Mouse (Mus musculus) embryonic facial prominence, embryonic 10.5 days (tissue): ENCODE results near the gene Lgr6. TPM values are rescaled to one million over a fixed set of nuclear protein-coding genes. Genes with fewer than 3 reads are reported as not detected.
A peak's percentile ranks its signal among the peaks of the same experiment; 100 is the strongest.
"Not testable (repeated sequence)": the region's sequence is repeated elsewhere in the genome, so short reads cannot be mapped to it uniquely, and the experiment has no call there.

Source experiments
- DNase-seq: peaks from one replicate; pipeline ENCODE4 v3.0.0-alpha.2; 2017; ENCODE audit warnings: low spot score
- H3K27ac ChIP-seq: fragments of 300-500 bp; sonication (generic); replicated peaks from 2 replicates; pipeline ENCODE4 v1.5.1; 2016; ENCODE audit warnings: mild to moderate bottlenecking
- H3K27me3 ChIP-seq: fragments of 300-500 bp; sonication (generic); replicated peaks from 2 replicates; pipeline ENCODE4 v1.6.1; 2016; ENCODE audit warnings: low read depth, mild to moderate bottlenecking; ENCODE audit not compliant: poor library complexity, severe bottlenecking
- H3K36me3 ChIP-seq: fragments of 300-500 bp; sonication (generic); replicated peaks from 2 replicates; pipeline ENCODE4 v1.6.1; 2016; ENCODE audit warnings: mild to moderate bottlenecking, moderate library complexity
- H3K4me1 ChIP-seq: fragments of 300-500 bp; sonication (generic); 2 replicates; pipeline ENCODE4 v1.6.1; 2016
- H3K4me3 ChIP-seq: fragments of 300-500 bp; sonication (generic); 2 replicates; pipeline ENCODE4 v1.5.1; 2016; ENCODE audit warnings: mild to moderate bottlenecking, moderate library complexity
- H3K9me3 ChIP-seq: fragments of 300-500 bp; sonication (generic); 2 replicates; pipeline ENCODE4 v1.6.1; 2016; ENCODE audit warnings: mild to moderate bottlenecking
- whole genome bisulfite sequencing: fragments of 180-500 bp; shearing (Covaris S2); methylation state at CpG from one replicate; pipeline ENCODE4 v1.1.7; 2016; 5-methylcytosine and 5-hydroxymethylcytosine counted together
- polyA plus RNA-seq: library from polyadenylated mRNA; unstranded; fragments of >200 nt; fragmentation: Nextera tagmentation; extraction: Ambion mirVana; gene quantifications from 2 replicates; pipeline ENCODE4 v1.2.1, GENCODE M21; 2016

Lgr6 gene
- polyA plus RNA-seq, 1 experiment from 2014 or later: 1.1 TPM

DNA sequence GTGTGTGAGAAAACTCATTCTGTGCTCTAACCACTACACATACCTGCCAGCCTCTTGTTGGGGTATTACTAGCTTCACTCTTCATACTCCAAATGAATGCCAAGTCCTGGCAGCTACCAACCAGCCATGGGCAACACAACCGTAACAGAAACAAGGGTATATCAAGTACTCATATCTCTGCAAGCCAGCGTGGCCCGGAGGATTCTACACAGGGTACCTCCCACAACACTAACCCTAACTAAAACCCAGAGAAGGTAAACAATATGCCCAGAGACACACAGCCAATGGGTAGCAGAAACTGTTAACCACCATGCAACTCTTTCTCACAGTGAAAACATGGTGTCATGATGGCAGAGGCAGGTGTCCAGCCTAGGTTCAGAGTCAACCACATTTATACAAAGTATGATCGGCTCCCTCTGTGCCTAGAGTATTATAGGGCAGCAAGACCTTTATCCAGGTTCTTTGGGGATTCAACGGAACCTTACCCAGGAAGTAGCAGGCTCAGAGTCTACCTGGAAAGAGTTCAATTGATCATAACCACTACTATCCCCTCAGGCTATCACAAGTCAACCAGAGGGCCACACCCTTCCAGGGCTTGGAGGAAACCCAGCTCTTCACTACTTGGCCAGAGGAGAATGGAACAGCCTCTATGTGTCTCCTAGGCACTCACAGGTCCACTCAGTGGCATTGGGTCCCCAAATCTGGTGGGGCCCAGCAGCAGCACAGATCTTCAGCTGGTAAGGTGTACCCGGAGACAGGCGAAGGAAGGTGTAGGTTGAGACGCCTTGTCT is 19.7 kb upstream of the Lgr6 start:
- 93% methylated on average over 8 of the region's 8 CpGs for WGBS
- Histone ChIP-seq H3K9me3 (no peaks in the 10 kb centered on the region), H3K27me3 (peaks cover 40% of the 10 kb centered on the region), H3K4me1 (peaks cover 40% of the 10 kb centered on the region), H3K27ac (no peak overlapping the region), H3K4me3 (no peak overlapping the region), H3K36me3 (no peaks in the 10 kb centered on the region)
- no peak for DNase-seq

DNA sequence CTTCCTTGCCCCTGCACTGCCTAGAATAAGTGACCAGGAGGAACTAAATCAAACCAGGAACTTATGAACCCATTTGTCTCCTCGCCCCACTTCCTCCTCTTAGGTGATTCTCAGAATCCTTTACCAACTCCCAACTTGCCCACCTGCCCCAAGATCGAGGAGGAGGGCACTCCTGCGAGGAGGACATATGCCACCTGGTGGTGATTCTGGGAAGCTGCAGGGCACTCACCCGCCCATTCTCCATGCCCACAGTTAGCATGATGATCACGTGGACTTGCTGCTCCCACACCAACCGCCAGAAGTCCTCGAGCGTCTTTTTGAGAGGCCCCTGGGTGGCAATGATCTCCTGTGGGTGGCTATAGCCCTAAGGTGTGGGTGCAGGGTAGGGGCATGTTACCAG is 7.6 kb upstream of the Lgr6 start:
- 12% methylated on average over 8 of the region's 8 CpGs for WGBS
- DNase-seq: peak; percentile 70
- H3K36me3 ChIP-seq: no peaks in the 10 kb centered on the region
- H3K4me1 ChIP-seq: peaks cover 20% of the 10 kb centered on the region
- no peaks in the 10 kb centered on the region for H3K9me3 ChIP-seq
- H3K27me3 ChIP-seq: peaks cover 10% of the 10 kb centered on the region
- no peak overlapping the region for H3K27ac ChIP-seq
- no peak overlapping the region for H3K4me3 ChIP-seq

DNA sequence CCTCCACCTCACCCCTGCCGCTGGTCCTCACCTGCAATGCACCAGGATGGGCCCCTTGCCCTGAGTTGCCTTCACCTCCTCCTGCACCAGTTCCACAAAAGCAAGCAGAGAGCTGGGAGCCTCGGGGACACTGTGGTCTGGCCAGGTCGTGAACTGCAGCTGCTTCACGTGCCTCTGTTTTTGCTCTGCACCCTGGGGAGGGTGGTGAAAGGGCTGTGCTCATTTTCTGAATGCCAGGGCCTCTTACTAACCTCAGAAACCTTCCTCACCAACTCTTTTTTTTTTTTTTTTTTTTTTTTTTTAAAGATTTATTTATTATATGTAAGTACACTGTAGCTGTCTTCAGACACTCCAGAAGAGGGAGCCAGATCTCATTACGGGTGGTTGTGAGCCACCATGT is 6.2 kb upstream of the Lgr6 start:
- H3K27ac ChIP-seq, DNase-seq, H3K9me3 ChIP-seq, H3K36me3 ChIP-seq, H3K4me3 ChIP-seq: not testable (repeated sequence)
- peaks cover 20% of the 10 kb centered on the region for H3K4me1 ChIP-seq
- 60% methylated on average over 5 of the region's 5 CpGs for WGBS
- H3K27me3 ChIP-seq: peaks cover 24% of the 10 kb centered on the region

DNA sequence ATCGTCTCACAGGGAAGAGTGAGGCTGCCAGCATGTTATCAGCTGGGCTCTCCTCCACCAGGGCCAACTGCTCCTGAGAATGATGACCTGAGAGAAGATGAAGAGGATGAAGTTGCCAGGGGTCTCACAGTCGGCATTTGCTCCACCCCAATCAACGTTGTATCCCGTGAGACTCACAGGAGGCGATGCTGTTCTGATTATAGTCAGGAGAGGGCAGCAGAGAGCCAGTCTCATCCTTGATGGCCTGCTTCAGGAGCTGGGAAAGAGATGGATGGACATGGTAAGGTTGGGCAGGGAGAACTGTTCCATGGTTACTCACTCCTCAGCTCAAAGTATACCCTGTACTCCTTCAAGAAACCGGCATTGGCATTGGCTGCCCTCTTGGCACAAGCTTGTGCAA is 5.0 kb upstream of the Lgr6 start:
- Histone ChIP-seq H3K4me3 (no peak overlapping the region), H3K9me3 (no peaks in the 10 kb centered on the region), H3K27me3 (peaks cover 36% of the 10 kb centered on the region), H3K36me3 (no peaks in the 10 kb centered on the region), H3K4me1 (peaks cover 29% of the 10 kb centered on the region), H3K27ac (no peak overlapping the region)
- peak; percentile 76 for DNase-seq
- WGBS: 19% methylated on average over 6 of the region's 6 CpGs

DNA sequence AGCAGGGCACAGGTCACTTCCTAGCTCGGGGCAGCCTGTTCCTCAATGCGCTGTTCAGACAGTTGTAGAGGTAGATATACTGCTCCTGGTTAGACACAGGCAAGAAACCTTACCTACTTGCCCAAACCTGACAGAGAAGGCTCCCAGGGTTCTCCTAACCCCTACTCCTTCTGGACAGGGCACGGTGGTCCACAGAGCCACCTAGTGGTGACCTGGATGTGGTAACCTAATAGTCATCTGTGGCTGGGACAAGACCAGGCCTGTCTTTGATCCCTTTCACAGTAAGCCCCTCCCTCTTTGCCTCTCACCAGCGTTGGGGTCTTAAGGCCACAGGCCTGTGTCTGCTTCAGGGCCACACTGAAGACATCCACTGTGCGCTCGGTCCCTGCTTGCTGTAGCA is 3.5 kb upstream of the Lgr6 start:
- Histone ChIP-seq H3K4me1 (peaks cover 41% of the 10 kb centered on the region), H3K9me3 (no peaks in the 10 kb centered on the region), H3K27me3 (peaks cover 42% of the 10 kb centered on the region), H3K27ac (no peak overlapping the region), H3K4me3 (no peak overlapping the region), H3K36me3 (no peaks in the 10 kb centered on the region)
- WGBS: 30% methylated on average over 6 of the region's 6 CpGs
- DNase-seq: peak; percentile 76

DNA sequence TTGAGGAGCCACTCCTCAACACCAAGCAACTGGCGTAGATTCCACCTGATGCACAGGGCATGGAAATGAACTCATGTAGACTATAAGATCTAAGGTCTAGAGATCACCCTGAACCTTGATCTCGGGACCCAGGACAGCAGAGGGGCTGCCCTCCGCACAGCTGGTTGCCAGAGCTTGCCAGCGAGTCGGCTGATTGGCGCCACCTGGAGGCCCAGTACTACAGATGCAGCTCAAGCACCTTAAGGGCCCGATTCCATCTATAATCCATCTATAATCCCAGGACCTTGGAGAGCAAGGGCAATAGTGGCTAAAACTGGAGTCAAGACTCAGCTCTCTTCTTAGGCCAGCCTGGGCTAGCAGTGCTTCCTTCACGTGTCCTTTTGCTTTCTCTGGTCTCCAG is 875 bp upstream of the Lgr6 start:
- 1% methylated on average over 8 of the region's 8 CpGs for WGBS
- Histone ChIP-seq H3K27ac (no peak overlapping the region), H3K36me3 (no peaks in the 10 kb centered on the region), H3K9me3 (no peaks in the 10 kb centered on the region), H3K27me3 (peaks cover 69% of the 10 kb centered on the region), H3K4me3 (0 out of 2 replicates have a peak overlapping the region, but pooled peaks have one; percentile 58), H3K4me1 (peaks cover 35% of the 10 kb centered on the region)
- peak; percentile 85 for DNase-seq

DNA sequence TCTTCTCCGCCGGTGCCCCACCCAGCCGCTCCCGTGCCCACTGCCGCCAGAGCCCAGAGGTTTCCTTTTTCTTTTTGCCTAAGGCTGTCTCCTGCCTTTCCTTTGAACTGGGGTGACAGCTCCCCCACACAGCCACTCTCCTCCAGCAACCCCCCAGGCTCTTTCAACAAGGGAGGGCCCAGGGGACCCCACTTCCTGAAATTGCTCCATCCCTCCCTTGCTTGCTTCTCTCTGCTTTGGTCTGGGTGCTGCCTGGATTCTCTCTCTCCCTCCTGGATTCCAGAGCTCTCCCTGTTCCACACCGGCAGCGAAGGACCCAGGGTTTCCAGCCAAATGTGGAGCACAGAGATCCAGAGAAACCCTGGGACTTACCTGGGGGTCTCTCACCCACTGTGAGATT is 4.7 kb downstream of the Lgr6 start:
- no peak for DNase-seq
- no peaks in the 10 kb centered on the region for H3K36me3 ChIP-seq
- no peak overlapping the region for H3K4me3 ChIP-seq
- 51% methylated on average over 7 of the region's 7 CpGs for WGBS
- no peak overlapping the region for H3K27ac ChIP-seq
- H3K9me3 ChIP-seq: no peaks in the 10 kb centered on the region
- peaks cover 87% of the 10 kb centered on the region for H3K27me3 ChIP-seq
- H3K4me1 ChIP-seq: peaks cover 24% of the 10 kb centered on the region

DNA sequence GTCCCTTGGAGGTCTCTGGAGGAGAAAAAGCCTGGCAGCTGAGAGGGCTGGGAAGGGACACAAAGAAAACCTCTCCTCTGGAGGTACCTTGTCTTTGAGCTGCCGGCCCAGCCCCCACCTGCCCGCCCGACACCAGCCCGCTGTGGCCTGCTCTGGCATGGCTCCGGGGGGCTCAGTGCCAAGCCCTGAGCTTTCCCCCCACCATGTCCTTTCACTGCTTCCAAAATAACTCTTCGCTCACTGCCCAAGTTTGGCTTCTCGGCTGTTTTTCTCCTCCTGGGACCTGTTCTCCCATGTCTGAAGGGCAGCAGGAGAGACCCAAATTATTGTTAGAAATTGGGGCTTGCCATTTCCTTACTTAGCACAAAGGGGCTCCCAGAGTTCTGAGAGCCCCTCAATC is 6.6 kb downstream of the Lgr6 start:
- WGBS: 87% methylated on average over 7 of the region's 7 CpGs
- H3K27ac ChIP-seq: no peak overlapping the region
- peaks cover 68% of the 10 kb centered on the region for H3K27me3 ChIP-seq
- no peaks in the 10 kb centered on the region for H3K36me3 ChIP-seq
- DNase-seq: no peak
- H3K9me3 ChIP-seq: no peaks in the 10 kb centered on the region
- no peak overlapping the region for H3K4me3 ChIP-seq
- peaks cover 13% of the 10 kb centered on the region for H3K4me1 ChIP-seq

DNA sequence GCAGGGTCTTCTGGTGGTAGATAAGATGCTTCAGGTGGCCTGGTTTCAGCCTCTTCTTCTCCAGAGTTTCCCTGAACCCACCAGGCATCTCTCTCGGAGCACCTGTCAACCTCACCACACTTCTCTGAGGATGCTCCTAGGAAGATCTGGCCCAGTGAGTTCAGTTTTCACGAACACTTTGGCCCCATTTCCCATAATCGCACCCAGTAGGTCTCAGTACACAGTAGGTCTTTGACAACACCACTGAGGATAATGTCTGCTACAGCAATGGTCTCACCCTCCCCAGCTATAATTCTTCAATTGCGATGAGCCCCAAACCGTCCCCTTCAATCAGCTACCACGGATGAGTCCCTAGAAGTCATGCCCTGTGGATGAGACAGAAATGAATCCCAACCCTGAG is 7.6 kb downstream of the Lgr6 start:
- peaks cover 58% of the 10 kb centered on the region for H3K27me3 ChIP-seq
- no peaks in the 10 kb centered on the region for H3K36me3 ChIP-seq
- no peak overlapping the region for H3K4me3 ChIP-seq
- WGBS: 91% methylated on average over 6 of the region's 6 CpGs
- H3K9me3 ChIP-seq: no peaks in the 10 kb centered on the region
- DNase-seq: no peak
- H3K4me1 ChIP-seq: peaks cover 13% of the 10 kb centered on the region
- no peak overlapping the region for H3K27ac ChIP-seq

DNA sequence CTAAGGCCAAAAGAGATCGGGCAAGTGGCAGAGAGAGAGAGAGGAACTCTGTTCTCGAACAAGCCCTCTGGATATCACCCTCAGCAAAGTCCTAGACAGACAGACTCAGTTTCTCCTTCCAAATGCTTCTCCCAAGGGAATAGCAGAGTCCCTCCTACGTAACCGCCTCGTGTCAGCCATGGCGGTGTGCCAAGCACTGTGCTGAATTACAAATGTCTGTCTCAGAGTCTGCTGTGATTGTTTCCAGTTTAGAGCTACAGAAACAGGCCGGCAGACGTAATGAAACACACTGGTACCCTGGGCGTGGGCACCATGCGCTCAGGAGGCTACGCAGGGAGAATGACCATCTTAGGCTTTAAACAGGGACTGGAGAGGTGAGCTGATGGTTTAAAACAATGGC is 8.8 kb downstream of the Lgr6 start:
- H3K27ac ChIP-seq: no peak overlapping the region
- DNase-seq: no peak
- no peak overlapping the region for H3K4me3 ChIP-seq
- H3K36me3 ChIP-seq: no peaks in the 10 kb centered on the region
- peaks cover 13% of the 10 kb centered on the region for H3K4me1 ChIP-seq
- 85% methylated on average over 11 of the region's 11 CpGs for WGBS
- no peaks in the 10 kb centered on the region for H3K9me3 ChIP-seq
- peaks cover 47% of the 10 kb centered on the region for H3K27me3 ChIP-seq

DNA sequence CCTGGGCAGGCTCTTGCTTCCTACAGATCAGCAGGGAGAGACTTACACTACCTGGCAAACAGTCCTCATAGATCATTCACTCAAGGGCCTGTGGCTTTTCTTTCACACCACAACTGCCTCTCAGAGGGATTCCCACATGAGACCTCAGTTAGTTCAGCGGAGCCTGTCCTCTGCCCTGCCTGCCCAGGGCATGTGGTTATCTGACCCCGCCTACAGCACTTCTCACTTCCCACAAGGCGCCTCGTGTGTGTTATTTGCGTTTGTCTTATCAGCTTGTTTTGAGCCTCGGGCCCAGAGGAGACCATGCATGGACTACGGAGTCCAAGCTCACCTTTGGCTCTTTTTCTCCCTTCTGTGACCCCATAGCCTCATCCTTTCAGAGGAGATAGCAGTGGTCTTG is 9.9 kb downstream of the Lgr6 start:
- Histone ChIP-seq H3K36me3 (no peaks in the 10 kb centered on the region), H3K27me3 (peaks cover 35% of the 10 kb centered on the region)
- 50% methylated on average over 7 of the region's 7 CpGs for WGBS

DNA sequence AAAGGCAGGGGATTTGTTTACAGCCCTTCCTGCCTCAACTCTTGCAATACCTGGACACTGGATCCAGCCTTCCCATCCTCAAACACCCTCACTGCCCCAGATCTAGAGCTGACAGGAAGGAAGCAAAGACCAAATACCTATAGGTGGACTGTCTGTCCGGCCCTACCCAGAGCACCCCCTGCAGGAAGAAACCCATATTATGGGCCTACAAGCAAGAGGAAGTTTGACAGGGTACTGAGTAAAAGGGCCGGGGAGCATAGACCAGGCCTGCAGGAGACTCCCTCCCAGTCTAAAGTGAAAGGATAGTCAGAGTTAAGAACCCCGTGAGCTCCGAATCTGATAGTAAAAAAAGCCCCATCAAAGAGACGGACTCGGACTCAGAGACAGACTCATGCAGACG is 10.4 kb downstream of the Lgr6 start:
- DNase-seq: no peak
- 64% methylated on average over 7 of the region's 7 CpGs for WGBS

More for the DNA sequence above, 9.9 kb downstream of the Lgr6 start:
- Histone ChIP-seq H3K27ac (no peak overlapping the region; the same call in 1 of the 2 replicates), H3K9me3 (no peaks in the 10 kb centered on the region), H3K4me3 (no peak overlapping the region), H3K4me1 (peaks cover 9% of the 10 kb centered on the region)
- DNase-seq: no peak

DNA sequence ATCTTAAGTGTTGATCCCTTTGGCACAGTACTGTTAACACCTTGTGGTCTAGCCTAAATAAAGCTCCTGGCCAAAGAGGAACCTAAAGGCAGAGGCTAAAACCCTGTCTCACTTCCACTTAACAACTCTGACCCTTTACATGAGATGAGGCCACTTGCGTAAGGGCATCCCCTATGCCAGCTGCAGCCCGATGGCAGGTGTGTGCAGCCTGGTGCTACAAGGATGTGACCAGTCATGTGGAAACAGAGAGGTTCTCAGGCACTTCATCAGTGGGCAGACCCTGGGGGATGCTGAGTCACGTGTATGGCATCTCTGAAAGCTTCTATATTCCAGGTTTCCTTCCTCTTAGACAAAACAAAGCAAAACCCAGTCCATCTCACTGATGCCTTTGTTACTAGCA is 14.2 kb downstream of the Lgr6 start:
- H3K9me3 ChIP-seq: no peaks in the 10 kb centered on the region
- no peak for DNase-seq
- no peak overlapping the region for H3K27ac ChIP-seq
- 77% methylated on average over 3 of the region's 3 CpGs for WGBS
- H3K36me3 ChIP-seq: no peaks in the 10 kb centered on the region
- H3K4me1 ChIP-seq: peaks cover 10% of the 10 kb centered on the region
- peaks cover 34% of the 10 kb centered on the region for H3K27me3 ChIP-seq
- no peak overlapping the region for H3K4me3 ChIP-seq

More for the DNA sequence above, 10.4 kb downstream of the Lgr6 start:
- Histone ChIP-seq H3K4me3 (no peak overlapping the region), H3K27ac (no peak overlapping the region), H3K36me3 (no peaks in the 10 kb centered on the region), H3K4me1 (peaks cover 8% of the 10 kb centered on the region), H3K9me3 (no peaks in the 10 kb centered on the region), H3K27me3 (peaks cover 33% of the 10 kb centered on the region)
